Comparison of ENCODE assay signal across 7 mouse cellular contexts in genomic region chr16:18628948-18629340, GRCm38 (mm10). TPM values are rescaled to one million over a fixed set of nuclear protein-coding genes. Genes with fewer than 3 reads are reported as not detected.
A peak's percentile ranks its signal among the peaks of the same experiment; 100 is the strongest.
DNase-seq lines count a peak whose midpoint lies in the region; ATAC-seq and TF ChIP-seq lines count a peak whose summit lies in the region.

No protein-coding gene starts in this region.

- WGBS in liver, adult 2 months, result 57% methylated on average over 2 of the region's 2 CpGs
- WGBS in embryonic facial prominence, embryonic 12.5 days, result 33% methylated on average over 2 of the region's 2 CpGs
- WGBS in intestine, embryonic 14.5 days, result 27% methylated on average over 2 of the region's 2 CpGs
- 63% methylated on average over 1 of the region's 2 CpGs for WGBS in neural tube, embryonic 14.5 days

- H3K4me2 ChIP-seq in embryonic facial prominence, embryonic 12.5 days (replicated peaks), result peak overlapping the region; percentile 81
- peak overlapping the region; percentile 80 for H3K4me2 ChIP-seq in intestine, embryonic 14.5 days (ENCODE audit: low read length)
- peak overlapping the region; percentile 68 for H3K4me2 ChIP-seq in neural tube, embryonic 14.5 days (ENCODE audit: low read depth, low read length)

- ATAC-seq in embryonic facial prominence, embryonic 12.5 days (ENCODE audit: insufficient number of reproducible peaks, insufficient read depth, low FRiP score, low TSS enrichment), result no peak
- ATAC-seq in intestine, embryonic 14.5 days (replicated peaks; ENCODE audit: low FRiP score, low TSS enrichment, low read depth), result no peak
- no peak for ATAC-seq in neural tube, embryonic 14.5 days (ENCODE audit: low read depth)

- H3K79me2 ChIP-seq in liver, adult 2 months (ENCODE audit: control insufficient read depth, insufficient read depth, low read length), result no peaks in the 10 kb centered on the region

- no peak overlapping the region for H3K27ac ChIP-seq in liver, adult 2 months (replicated peaks; ENCODE audit: insufficient read depth, low read depth, low read length)
- H3K27ac ChIP-seq in embryonic facial prominence, embryonic 12.5 days, result no peak overlapping the region
- H3K27ac ChIP-seq in intestine, embryonic 14.5 days (ENCODE audit: low read depth), result no peak overlapping the region
- peak overlapping the region; percentile 90 for H3K27ac ChIP-seq in neural tube, embryonic 14.5 days (ENCODE audit: low read depth, low read length)

- TF ChIP-seq POLR2A in liver, adult 2 months (IDR thresholded peaks at IDR 0.05; ENCODE audit: extremely low read depth, insufficient read depth, low read length), result no peak

- H3K4me1 ChIP-seq in liver, adult 2 months (ENCODE audit: control insufficient read depth, insufficient read depth, low read length), result peaks cover 2% of the 10 kb centered on the region
- peaks cover 29% of the 10 kb centered on the region for H3K4me1 ChIP-seq in embryonic facial prominence, embryonic 12.5 days
- H3K4me1 ChIP-seq in intestine, embryonic 14.5 days (replicated peaks; ENCODE audit: control insufficient read depth, insufficient read depth, low read length), result peaks cover 11% of the 10 kb centered on the region; the same call in 1 of the 2 replicates
- peaks cover 21% of the 10 kb centered on the region for H3K4me1 ChIP-seq in neural tube, embryonic 14.5 days (ENCODE audit: control insufficient read depth, insufficient read depth, low read length)

- DNase-seq in liver, adult 2 months (ENCODE audit: extremely low read depth, low read depth, low spot score), result no peak
- DNase-seq in liver, result no peak
- DNase-seq in intestine, embryonic 14.5 days (ENCODE audit: low spot score), result no peak
- DNase-seq in adrenal gland, postnatal 36 days, result no peak
- DNase-seq in thymus, postnatal 0 days (ENCODE audit: low spot score), result no peak

- H3K27me3 ChIP-seq in liver, adult 2 months (ENCODE audit: control insufficient read depth, insufficient read depth, low read length), result peaks cover 5% of the 10 kb centered on the region; the same call in 1 of the 2 replicates
- H3K27me3 ChIP-seq in embryonic facial prominence, embryonic 12.5 days, result peaks cover 38% of the 10 kb centered on the region
- H3K27me3 ChIP-seq in intestine, embryonic 14.5 days (replicated peaks; ENCODE audit: control insufficient read depth, insufficient read depth, low read length), result peaks cover 31% of the 10 kb centered on the region
- peaks cover 21% of the 10 kb centered on the region for H3K27me3 ChIP-seq in neural tube, embryonic 14.5 days (ENCODE audit: control insufficient read depth, insufficient read depth, low read length)

- no peaks in the 10 kb centered on the region for H3K36me3 ChIP-seq in liver, adult 2 months (ENCODE audit: control insufficient read depth, insufficient read depth, low read length)
- H3K36me3 ChIP-seq in embryonic facial prominence, embryonic 12.5 days, result peaks cover 12% of the 10 kb centered on the region
- H3K36me3 ChIP-seq in intestine, embryonic 14.5 days (ENCODE audit: control insufficient read depth, insufficient read depth, low read length), result peaks cover 7% of the 10 kb centered on the region; the same call in 1 of the 2 replicates
- peaks cover 13% of the 10 kb centered on the region for H3K36me3 ChIP-seq in neural tube, embryonic 14.5 days (ENCODE audit: control insufficient read depth, insufficient read depth, low read length)

- no peak for TF ChIP-seq CTCF in liver, adult 2 months (IDR thresholded peaks at IDR 0.05; ENCODE audit: low read depth, low read length)

- 0 out of 2 replicates have a peak overlapping the region, but pooled peaks have one; percentile 64 for H3K9ac ChIP-seq in liver, adult 2 months (ENCODE audit: low read depth, low read length)
- peak overlapping the region; percentile 80 for H3K9ac ChIP-seq in embryonic facial prominence, embryonic 12.5 days
- peak overlapping the region; percentile 71 for H3K9ac ChIP-seq in intestine, embryonic 14.5 days (ENCODE audit: low read length)
- peak overlapping the region; percentile 96 for H3K9ac ChIP-seq in neural tube, embryonic 14.5 days (replicated peaks; ENCODE audit: low read depth, low read length)

- peak overlapping the region; percentile 74; the same call in 1 of the 2 replicates for H3K4me3 ChIP-seq in liver, adult 2 months (ENCODE audit: insufficient read depth, low read depth, low read length)
- peak overlapping the region; percentile 84 for H3K4me3 ChIP-seq in embryonic facial prominence, embryonic 12.5 days
- peak overlapping the region; percentile 70 for H3K4me3 ChIP-seq in intestine, embryonic 14.5 days (ENCODE audit: low read depth, low read length)
- H3K4me3 ChIP-seq in neural tube, embryonic 14.5 days (ENCODE audit: low read depth, low read length), result peak overlapping the region; percentile 85

- H3K9me3 ChIP-seq in embryonic facial prominence, embryonic 12.5 days, result no peaks in the 10 kb centered on the region
- no peaks in the 10 kb centered on the region for H3K9me3 ChIP-seq in intestine, embryonic 14.5 days (ENCODE audit: control insufficient read depth, low read length)
- H3K9me3 ChIP-seq in neural tube, embryonic 14.5 days (ENCODE audit: control insufficient read depth, low read length), result no peaks in the 10 kb centered on the region

RNA-seq across cellular contexts. Expression of gene Sept5, which starts 0.8 kb away (rescaled TPM):
- 0.18 and 0.60 TPM in 2 replicates for total RNA-seq in liver, adult 2 months (2014; rRNA removed)
- polyA plus RNA-seq in liver, adult 2 months (2012; rRNA removed), result 0.37 and 0.87 TPM in 2 replicates
- 45.5 and 47.2 TPM in 2 replicates for polyA plus RNA-seq in embryonic facial prominence, embryonic 12.5 days (2016; fragmentation: Nextera tagmentation; extraction: Ambion mirVana)
- 29.3 and 29.9 TPM in 2 replicates for polyA plus RNA-seq in intestine, embryonic 14.5 days (2014; fragmentation: Nextera tagmentation; extraction: Ambion mirVana)
- 179 and 183 TPM in 2 replicates for polyA plus RNA-seq in neural tube, embryonic 14.5 days (2014; fragmentation: Nextera tagmentation; extraction: Ambion mirVana)
- 10 to 100 TPM in 1 of 2 experiments, 1 to 10 TPM in 1; 9.6 to 10.9 TPM for total RNA-seq in adrenal gland, postnatal 36 days (2021)
- polyA plus RNA-seq in thymus, postnatal 0 days (2015; fragmentation: Nextera tagmentation; extraction: Ambion mirVana), result 1.7 TPM in 2 replicates

RNA-seq across cellular contexts. Expression of gene Gm49601, which starts 2.7 kb away (rescaled TPM):
- not detected in 2 replicates for total RNA-seq in liver, adult 2 months (2014; rRNA removed)
- 0.37 TPM in 1 of 2 replicates, not detected in the other for polyA plus RNA-seq in liver, adult 2 months (2012; rRNA removed)
- 8.1 and 10.4 TPM in 2 replicates for polyA plus RNA-seq in embryonic facial prominence, embryonic 12.5 days (2016; fragmentation: Nextera tagmentation; extraction: Ambion mirVana)
- 2.0 and 2.2 TPM in 2 replicates for polyA plus RNA-seq in intestine, embryonic 14.5 days (2014; fragmentation: Nextera tagmentation; extraction: Ambion mirVana)
- 8.3 and 10.7 TPM in 2 replicates for polyA plus RNA-seq in neural tube, embryonic 14.5 days (2014; fragmentation: Nextera tagmentation; extraction: Ambion mirVana)
- total RNA-seq in adrenal gland, postnatal 36 days (2021), result 1 to 10 TPM; 1.1 to 4.9 TPM
- polyA plus RNA-seq in thymus, postnatal 0 days (2015; fragmentation: Nextera tagmentation; extraction: Ambion mirVana), result not detected in 2 replicates

RNA-seq across cellular contexts. Expression of gene Gp1bb, which starts 6.7 kb away (rescaled TPM):
- total RNA-seq in liver, adult 2 months (2014; rRNA removed), result not detected in 2 replicates
- polyA plus RNA-seq in liver, adult 2 months (2012; rRNA removed), result 0.21 TPM in 1 of 2 replicates, not detected in the other
- polyA plus RNA-seq in embryonic facial prominence, embryonic 12.5 days (2016; fragmentation: Nextera tagmentation; extraction: Ambion mirVana), result 4.3 and 4.7 TPM in 2 replicates
- 1.9 and 2.0 TPM in 2 replicates for polyA plus RNA-seq in intestine, embryonic 14.5 days (2014; fragmentation: Nextera tagmentation; extraction: Ambion mirVana)
- polyA plus RNA-seq in neural tube, embryonic 14.5 days (2014; fragmentation: Nextera tagmentation; extraction: Ambion mirVana), result 11.5 and 14.1 TPM in 2 replicates
- total RNA-seq in adrenal gland, postnatal 36 days (2021), result under 1 TPM in 1 of 2 experiments, not detected in 1; 0.60 TPM
- polyA plus RNA-seq in thymus, postnatal 0 days (2015; fragmentation: Nextera tagmentation; extraction: Ambion mirVana), result 0.71 and 0.78 TPM in 2 replicates

RNA-seq across cellular contexts. Expression of gene Tbx1, which starts 38.5 kb away (rescaled TPM):
- not detected in 2 replicates for total RNA-seq in liver, adult 2 months (2014; rRNA removed)
- polyA plus RNA-seq in liver, adult 2 months (2012; rRNA removed), result 0.02 TPM in 1 of 2 replicates, not detected in the other
- polyA plus RNA-seq in embryonic facial prominence, embryonic 12.5 days (2016; fragmentation: Nextera tagmentation; extraction: Ambion mirVana), result 19.6 and 21.9 TPM in 2 replicates
- 0.14 and 0.22 TPM in 2 replicates for polyA plus RNA-seq in intestine, embryonic 14.5 days (2014; fragmentation: Nextera tagmentation; extraction: Ambion mirVana)
- 0.64 and 1.5 TPM in 2 replicates for polyA plus RNA-seq in neural tube, embryonic 14.5 days (2014; fragmentation: Nextera tagmentation; extraction: Ambion mirVana)
- total RNA-seq in adrenal gland, postnatal 36 days (2021), result under 1 TPM in 1 of 2 experiments, not detected in 1; 0.20 TPM
- 0.24 and 0.25 TPM in 2 replicates for polyA plus RNA-seq in thymus, postnatal 0 days (2015; fragmentation: Nextera tagmentation; extraction: Ambion mirVana)

Comparison
In these comparisons a context has a peak if more than half of its experiments do, and no peak if none do; other contexts are left out.
1. RNA of gene Sept5, which starts 0.8 kb away (polyA plus RNA-seq): 179 to 183 TPM in neural tube, embryonic 14.5 days, 45.5 to 47.2 TPM in embryonic facial prominence, embryonic 12.5 days and 29.3 to 29.9 TPM in intestine, embryonic 14.5 days; 1.7 TPM in thymus, postnatal 0 days and 0.37 to 0.87 TPM in liver, adult 2 months; every median in the first group is over 10 times any median in the second.
2. Peak in every context shown above with its lines, with median percentiles within 50 percentile points of each other: H3K4me3 ChIP-seq, H3K9ac ChIP-seq and H3K4me2 ChIP-seq.